Mouse (Mus musculus) cortical plate, adult 2 months (tissue): ENCODE data around the gene Gm20532.

Experiments used
- CTCF ChIP-seq: fragments of 200-500 bp; IDR thresholded peaks from 2 replicates; pipeline ENCODE4 v1.5.1; 2011; ENCODE audit warnings: mild to moderate bottlenecking, control low read depth, low read length; ENCODE audit not compliant: insufficient read depth; ENCODE audit errors: extremely low read depth
- POLR2A ChIP-seq: fragments of 200-500 bp; IDR thresholded peaks from 2 replicates; pipeline ENCODE4 v1.6.1; 2011; ENCODE audit warnings: mild to moderate bottlenecking, low read length, control low read depth; ENCODE audit not compliant: insufficient read depth; ENCODE audit errors: extremely low read depth

GRCm38 (mm10) chr2:26654687-26655086 is 68.2 kb downstream of the Gm20532 start:
- TF ChIP-seq CTCF (no peak), POLR2A (no peak)
